Mouse (Mus musculus) heart, adult 11 months (tissue): ENCODE measurements around the gene Ubash3b.

Source experiments
- DNase-seq: peaks from one replicate; pipeline ENCODE4 v3.0.0; 2022

The Ubash3b gene

GRCm38 (mm10) chr9:41049282-41049681 lies 112.2 kb downstream of the Ubash3b start:
- no peak for DNase-seq

GRCm38 (mm10) chr9:41048820-41049219 lies 112.7 kb downstream of the Ubash3b start:
- no peak for DNase-seq

- no peak for DNase-seq
These were observed 113.3 kb downstream of the Ubash3b start for GRCm38 (mm10) chr9:41048216-41048615.

GRCm38 (mm10) chr9:41047654-41048053 lies 113.8 kb downstream of the Ubash3b start:
- no peak for DNase-seq

- peak; percentile 95 for DNase-seq
These were observed 116.9 kb downstream of the Ubash3b start for GRCm38 (mm10) chr9:41044626-41045025.

GRCm38 (mm10) chr9:41043641-41044040 lies 117.9 kb downstream of the Ubash3b start:
- DNase-seq = no peak

- no peak for DNase-seq
These were observed 120.1 kb downstream of the Ubash3b start for GRCm38 (mm10) chr9:41041404-41041803.

GRCm38 (mm10) chr9:41038150-41038664 lies 123.3 kb downstream of the Ubash3b start:
- DNase-seq = peak; percentile 55

GRCm38 (mm10) chr9:41031590-41032489 lies 129.7 kb downstream of the Ubash3b start:
- DNase-seq = peak; percentile 24

- no peak for DNase-seq
These were observed 131.7 kb downstream of the Ubash3b start for GRCm38 (mm10) chr9:41029827-41030226.

- DNase-seq = no peak
These were observed 133.0 kb downstream of the Ubash3b start for GRCm38 (mm10) chr9:41028470-41028869.

GRCm38 (mm10) chr9:41021690-41022089 lies 139.8 kb downstream of the Ubash3b start:
- DNase-seq = peak; percentile 62

- DNase-seq = no peak
These were observed 141.0 kb downstream of the Ubash3b start for GRCm38 (mm10) chr9:41020486-41020885.

GRCm38 (mm10) chr9:41014512-41014911 lies 147.0 kb downstream of the Ubash3b start:
- DNase-seq = no peak

- no peak for DNase-seq
These were observed 149.0 kb downstream of the Ubash3b start for GRCm38 (mm10) chr9:41012456-41012855.

GRCm38 (mm10) chr9:41011512-41012436 lies 149.7 kb downstream of the Ubash3b start:
- DNase-seq = no peak

GRCm38 (mm10) chr9:41007785-41008184 lies 153.7 kb downstream of the Ubash3b start:
- DNase-seq = no peak

GRCm38 (mm10) chr9:41004415-41004814 lies 157.1 kb downstream of the Ubash3b start, which contains the start of gene Crtam:
Crtam (minus strand) TSS chr9:41004628.
- no peak for DNase-seq

GRCm38 (mm10) chr9:40997116-40997779 lies 164.2 kb downstream of the Ubash3b start:
- no peak for DNase-seq

GRCm38 (mm10) chr9:40994075-40994474 lies 167.4 kb downstream of the Ubash3b start:
- no peak for DNase-seq

GRCm38 (mm10) chr9:40991511-40991910 lies 170.0 kb downstream of the Ubash3b start:
- DNase-seq = no peak

GRCm38 (mm10) chr9:40989940-40990588 lies 171.4 kb downstream of the Ubash3b start:
- no peak for DNase-seq
